Mouse (Mus musculus) ZHBTc4 (cell line): ENCODE data around the gene Trim43b.
"Not testable (repeated sequence)": the region's sequence is repeated elsewhere in the genome, so short reads cannot be mapped to it uniquely, and the experiment has no call there.

Source experiments
- DNase-seq: peaks from one replicate; pipeline ENCODE4 v3.0.0-alpha.2; 2011; ENCODE audit warnings: low read depth, low spot score

Gene Trim43b

DNA sequence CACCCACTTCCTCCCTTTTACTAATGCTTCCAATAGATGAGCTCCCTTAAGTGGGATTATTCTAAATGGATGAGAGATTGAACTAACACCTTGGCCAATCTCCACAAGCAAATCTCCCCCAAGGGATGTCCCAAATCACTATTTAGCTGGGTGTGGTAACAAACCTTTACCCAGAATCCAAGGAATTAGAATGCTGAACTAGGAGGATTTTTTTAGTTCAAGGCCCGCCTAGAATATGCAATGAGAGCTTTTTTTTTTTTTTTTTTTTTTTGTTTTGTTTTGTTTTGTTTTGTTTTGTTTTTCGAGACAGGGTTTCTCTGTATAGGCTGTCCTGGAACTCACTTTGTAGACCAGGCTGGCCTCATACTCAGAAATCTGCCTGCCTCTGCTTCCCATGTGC, at the start of gene Trim43b:
TSS of gene Trim43b (minus strand) at position 101 of the 400 bp plus-strand sequence.
- not testable (repeated sequence) for DNase-seq

DNA sequence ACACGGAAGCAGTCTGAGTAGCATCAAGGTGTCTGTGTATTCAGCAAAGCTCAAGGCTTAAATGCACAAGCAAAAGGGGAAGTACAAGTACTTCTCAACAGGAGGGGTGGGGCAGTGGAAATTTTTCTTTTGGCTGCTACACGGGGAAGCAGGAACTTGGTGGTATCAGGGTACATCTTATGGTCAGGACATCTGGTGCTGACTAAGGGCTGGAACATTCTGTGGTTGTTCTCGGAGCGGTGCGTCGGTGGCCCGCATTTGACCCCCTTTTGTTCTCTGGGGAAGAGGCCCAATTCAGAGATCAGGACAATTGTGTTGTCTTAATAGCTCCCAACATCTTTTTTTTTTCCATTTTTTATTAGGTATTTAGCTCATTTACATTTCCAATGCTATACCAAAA, 11.9 kb upstream of the Trim43b start:
- peak; percentile 48 for DNase-seq

DNA sequence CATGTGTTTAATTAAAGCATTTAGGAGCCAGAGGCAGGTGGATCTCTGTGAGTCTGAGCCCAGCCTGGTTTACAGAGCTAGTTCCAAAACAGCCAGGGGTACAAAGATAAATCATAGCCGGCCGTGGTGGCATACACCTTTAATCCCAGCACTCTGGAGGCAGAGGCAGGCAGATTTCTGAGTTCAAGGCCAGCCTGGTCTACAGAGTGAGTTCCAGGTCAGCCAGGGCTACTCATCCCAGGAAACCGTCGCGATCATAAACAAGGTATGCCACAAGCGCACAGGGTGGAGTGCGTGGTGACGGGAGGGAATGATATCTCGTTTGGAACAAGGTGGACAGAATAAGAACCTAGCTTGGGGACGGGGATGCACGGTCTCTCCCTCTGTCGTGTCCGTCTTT, 5.9 kb downstream of the Trim43b start:
- not testable (repeated sequence) for DNase-seq

DNA sequence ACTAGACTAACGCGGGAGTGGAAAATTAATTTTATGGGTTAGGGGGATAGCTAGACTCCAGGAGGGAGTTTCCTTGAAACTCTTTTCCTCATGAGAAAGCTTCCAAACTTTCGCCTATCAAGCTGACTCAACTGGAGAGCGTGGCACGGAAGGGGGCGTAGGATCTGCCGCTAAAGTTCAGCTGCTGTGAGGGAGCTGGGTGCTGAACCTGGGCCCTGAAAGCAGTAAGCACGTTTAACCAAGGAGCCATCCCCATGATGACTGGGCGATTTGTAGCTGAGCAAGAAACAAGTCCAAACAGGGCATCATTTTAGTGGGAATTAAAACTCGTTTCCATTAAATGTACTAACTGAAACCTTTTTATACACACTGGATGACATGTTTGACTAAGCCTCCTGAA, 13.0 kb downstream of the Trim43b start:
- DNase-seq, result not testable (repeated sequence)

DNA sequence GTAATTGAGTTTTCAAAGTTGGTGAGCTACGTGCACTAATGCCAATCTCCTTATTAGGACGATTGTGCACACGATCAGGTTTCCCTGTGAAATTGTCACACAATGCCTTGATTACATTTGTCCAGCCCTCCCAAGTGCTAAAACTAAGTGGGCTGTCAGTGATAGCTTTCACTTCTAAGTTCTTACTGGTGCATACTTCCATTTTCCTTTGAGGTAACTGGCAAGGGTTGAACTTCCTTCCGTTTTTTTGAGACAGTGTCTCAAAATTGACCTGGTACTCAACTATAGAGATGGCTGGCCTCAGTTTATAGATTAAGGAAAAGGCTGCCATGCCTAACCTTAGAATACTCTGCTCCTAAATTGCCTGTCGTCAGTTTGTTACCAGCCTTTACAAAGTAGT, 16.1 kb downstream of the Trim43b start:
- not testable (repeated sequence) for DNase-seq

DNA sequence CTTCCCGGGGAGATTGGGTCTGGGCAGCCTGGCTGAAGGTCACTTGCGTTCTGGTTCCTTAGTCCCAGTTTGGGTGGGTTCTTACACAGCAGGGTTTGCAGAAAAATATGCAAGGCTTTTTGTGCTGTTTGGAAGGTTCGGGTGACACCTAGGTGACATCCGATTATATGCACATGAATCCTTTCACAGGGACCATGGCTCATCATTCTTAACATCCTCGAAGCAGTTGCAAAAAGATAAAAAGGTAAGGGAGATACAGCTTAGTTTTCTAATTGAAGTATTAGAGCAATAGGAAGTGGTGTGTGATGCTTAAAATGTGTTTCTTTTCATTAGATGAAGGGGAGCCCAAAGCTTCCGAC, 25.5 kb downstream of the Trim43b start:
- DNase-seq, result not testable (repeated sequence)

DNA sequence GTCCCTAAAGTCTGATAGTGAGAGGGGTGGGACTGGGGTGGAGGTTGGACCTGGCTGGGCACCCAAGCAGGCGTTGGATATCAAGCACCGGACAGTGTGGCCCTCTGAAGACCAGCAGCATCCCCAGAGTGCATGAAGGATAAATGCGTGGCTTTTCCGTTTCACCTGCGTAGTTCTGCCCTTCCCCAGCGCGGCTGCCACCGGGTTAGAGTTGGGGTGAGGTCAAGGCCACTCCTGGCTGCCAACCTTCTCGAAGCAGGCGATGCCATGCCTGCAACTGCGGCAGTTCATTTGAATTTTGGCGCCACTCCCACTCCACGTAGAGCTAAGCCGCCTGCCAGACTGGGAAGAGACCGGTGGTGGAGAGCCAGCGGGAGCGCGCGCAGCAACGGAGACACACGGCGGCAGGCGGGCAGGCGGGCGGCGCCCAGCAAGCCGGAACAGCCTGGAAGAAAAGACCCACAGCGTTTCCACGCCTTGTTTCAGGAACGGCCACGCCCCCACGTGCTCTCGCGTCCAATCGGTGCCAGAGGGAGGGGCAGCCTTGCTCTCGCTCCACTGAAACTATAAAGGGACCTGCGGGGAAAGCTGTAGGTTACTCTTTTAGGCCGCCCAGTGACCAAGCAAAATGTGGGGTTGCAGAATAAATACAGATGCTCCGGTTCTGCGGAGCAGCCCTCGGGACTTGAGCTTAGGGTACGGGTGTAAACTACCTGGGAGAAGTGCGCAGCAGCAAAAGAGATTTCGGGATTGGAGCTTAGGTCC, 26.1 kb downstream of the Trim43b start:
- peak; percentile 58 for DNase-seq
